Mouse (Mus musculus) lung, adult 18-20 months (tissue): ENCODE data around the gene Yars.

Experiments used
- DNase-seq, 2 experiments: peaks; one replicate each; pipeline ENCODE4 v3.0.0; 2022; ENCODE audit warnings: mixed read lengths in 2 of 2

Yars gene

DNA sequence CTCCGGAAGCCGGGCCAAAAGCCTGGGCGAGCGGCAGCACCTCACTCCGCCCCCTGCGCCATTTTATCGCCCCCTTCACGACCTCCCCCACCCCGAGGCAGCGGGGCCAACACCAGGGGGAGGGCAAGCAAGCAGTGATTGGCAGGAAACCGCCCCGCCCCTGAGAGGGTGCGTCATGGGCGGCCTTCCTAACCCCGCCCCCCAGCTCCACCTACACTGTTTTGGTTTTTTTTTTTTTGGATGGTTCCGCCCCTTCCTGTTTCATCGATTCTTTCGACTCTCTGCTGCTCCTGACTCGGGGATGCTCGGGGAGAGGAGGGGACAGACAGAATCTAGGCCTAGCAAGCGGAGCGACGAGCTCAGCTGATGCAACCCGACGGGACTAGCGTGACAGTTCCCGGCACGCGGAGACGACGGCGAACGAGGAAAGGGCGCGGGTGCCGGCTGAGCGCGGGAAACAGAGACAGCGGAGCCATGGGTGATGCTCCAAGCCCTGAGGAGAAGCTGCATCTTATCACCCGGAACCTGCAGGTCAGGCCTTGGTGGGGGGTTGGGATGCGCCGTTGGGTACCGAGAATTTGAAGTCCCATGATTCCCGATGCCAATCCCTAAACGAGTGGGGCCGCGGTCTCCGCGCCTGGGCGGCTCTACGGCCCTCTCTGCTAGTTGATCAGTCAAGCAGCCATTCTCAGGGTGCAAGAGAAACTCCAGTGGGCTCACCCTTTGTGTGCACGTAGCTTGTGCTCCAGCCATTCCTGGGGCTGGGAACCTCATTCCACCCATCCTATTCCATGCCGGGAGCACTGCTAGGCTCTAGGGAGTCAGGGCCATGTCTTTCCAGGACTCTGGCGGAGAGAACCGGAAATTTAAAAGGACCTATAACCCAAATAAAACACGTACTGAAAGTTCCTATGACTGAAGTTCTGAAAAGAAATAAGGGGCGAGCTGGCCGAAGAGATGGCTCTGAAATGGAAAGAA, at the start of gene Yars, which contains the start of gene S100pbp:
Yars (plus strand) TSS at position 219 of the 978 bp plus-strand sequence.
S100pbp (minus strand) TSS at position 186 of the 978 bp plus-strand sequence.
- DNase-seq, result peak; percentile 96 to 98

DNA sequence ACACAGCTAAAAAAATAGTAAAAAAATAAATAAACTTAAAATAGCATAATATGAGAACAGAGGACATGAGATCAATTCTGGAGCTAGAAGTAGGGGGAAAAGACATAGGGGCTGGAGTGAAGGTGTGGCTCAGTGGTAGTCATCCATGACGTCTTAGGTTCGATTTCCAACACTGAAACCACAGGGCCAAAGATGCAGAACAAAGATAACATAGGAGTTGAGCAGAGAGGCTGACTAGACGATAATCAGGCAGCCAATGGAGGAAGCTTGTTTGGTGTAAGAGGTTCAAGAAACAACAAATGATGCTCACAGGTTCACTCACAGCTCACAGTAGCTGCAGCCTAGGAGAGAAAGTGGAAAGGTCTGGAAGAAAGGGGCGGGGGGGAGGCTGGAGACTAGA, 48.8 kb upstream of the Yars start:
- no peak for DNase-seq

DNA sequence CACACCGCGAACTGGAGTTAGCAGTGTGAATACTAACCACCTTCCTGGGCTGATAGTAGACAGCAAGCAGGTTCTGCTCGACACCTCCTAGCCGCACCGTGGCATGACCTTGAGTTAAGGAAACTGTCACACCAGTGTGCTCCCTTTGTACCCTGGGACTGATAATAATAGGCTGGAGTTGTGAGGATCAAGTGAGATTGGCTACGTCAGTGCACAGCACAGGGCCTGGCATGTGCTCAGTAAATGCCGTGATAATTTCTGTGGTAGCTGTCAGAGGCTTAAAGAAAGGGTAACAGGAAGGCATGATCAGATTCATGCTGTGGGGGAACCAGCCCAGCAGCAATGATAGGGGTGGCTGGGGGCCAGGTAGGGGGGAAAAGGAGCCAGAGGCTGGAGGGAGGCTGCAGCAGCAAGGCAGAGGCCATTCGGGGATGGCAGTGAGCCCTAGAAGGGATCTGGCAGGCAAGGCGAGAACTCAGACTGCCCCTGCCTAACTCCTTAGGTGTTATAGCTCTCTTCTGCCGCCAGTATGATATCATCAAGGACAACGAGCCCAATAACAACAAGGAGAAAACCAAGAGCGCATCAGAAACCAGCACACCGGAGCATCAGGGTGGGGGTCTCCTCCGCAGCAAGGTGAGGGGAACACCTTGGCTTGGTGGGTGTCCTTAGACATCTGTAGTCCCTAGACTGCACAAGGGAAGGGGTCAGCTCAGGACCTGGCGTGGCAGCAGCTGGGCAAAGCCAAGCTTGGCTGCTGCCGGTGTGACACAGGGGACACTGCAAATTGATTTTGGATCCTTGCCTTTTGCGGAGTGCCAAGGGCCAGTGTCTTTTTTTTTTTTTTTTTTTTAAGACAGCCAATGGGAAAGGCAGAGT, 47.8 kb upstream of the Yars start:
- no peak for DNase-seq

DNA sequence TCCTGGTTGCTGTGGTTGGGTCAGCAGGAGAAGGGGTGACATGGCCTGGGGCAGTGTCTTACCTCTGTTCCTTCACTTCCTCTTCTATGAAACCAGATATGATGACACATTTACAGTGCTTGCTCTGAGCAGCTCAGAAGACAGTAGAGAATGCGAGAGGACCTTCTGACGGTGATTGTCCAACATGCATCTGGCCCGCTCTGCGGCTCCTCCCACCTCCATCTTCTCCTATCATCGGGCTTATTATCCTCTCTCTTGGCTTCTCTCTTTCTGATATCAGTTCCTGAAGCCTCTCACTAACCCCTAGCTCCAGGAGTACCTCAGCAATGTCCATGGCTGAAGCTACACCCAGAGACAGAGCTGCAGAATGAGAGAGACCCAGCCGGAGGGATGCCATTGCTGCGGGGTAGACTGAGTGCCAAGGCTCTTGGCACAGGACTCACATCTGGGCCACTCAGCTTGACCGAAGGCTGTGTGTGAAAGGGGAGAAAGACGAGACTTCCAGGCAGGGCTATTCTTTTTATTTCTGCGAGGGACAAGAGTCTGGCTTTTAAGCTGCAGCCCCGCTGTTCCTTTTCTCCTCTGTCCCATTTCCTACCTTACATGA, 47.0 kb upstream of the Yars start:
- no peak for DNase-seq

DNA sequence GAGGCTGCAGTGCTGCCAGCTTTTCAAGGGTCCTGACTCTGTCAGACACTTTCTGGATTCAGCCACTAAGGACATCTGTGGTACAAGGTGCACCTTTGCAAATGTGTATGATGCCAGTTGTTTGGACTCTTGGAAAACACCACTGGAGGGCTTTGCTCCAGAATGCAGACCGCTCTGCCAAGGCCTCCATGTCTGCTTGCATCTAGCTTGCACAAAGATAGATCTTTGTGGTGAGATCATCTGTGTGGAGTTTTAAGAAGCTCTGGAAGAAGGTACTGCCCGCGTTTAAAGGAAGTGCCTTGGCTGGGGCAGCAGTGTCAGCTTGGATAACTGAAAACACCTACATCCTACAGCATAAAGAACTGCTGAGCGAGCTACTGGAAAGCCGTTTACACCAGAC, 46.1 kb upstream of the Yars start:
- no peak for DNase-seq

DNA sequence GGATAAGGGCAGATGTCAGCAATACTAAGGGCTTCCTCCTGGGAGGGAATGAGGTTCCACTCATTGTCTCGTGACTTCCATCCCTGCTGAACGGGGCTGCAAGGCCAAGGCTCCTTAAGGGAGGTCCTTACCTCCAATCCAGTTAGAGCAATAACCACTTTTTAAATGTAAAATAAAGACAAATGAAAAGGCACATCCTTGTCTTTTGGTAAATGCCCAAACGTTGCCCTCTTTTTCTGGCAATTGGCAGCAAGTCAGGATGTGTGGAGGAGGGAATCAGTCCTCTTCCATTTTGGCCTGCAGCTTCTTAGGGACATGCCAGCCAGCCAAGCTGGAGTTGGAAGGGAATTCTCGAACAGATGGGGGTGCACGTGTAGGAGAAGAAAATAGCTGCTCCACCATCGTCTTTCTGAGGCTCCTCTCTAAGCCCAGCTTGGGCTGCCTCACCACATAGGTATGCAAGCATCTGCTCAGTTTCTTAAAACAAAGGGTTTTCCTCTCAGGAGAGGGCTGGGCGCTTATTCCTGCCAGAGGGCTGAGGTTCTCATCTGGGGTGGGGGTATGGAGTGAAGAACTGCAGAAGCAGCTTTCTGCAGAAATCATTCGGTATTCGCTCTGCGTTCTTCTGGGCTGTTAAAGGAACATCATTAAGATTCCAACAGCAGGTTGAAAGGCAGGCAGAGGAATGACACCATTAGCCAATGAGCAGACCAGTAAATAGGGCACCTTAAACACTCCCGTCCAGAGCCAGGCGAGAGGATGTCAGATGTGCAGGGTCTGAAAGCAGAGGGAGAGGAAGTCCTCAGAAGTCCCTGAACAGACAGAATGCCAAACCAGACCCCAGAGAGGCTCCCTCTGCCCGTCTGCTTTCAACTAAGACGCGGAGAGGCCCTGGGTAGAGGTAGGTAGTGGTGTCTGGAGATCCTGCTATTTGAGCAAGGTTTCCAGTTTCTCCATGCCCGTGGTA, 44.9 kb upstream of the Yars start:
- DNase-seq, result peak in 1 of 2 experiments; percentile 1

DNA sequence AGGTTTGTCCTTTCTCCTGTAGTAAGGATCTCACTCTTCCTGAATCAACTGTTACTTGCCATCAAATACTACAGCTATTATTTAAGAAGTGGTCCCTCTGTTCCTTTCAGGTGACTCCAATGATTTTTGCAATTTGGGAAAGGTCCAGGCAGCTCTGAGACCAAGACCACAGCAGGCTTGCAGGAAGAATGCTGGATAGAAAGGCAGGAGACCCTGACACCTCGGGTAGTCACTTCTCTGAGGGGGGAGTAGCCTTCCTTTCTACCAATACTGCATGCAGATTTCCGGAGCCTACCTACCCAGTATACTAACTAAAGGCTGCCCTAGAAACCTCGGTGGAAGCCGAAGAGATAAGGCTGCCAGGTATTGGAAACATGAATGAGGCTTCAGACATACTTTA, 44.1 kb upstream of the Yars start:
- DNase-seq, result peak in 1 of 2 experiments; percentile 1

DNA sequence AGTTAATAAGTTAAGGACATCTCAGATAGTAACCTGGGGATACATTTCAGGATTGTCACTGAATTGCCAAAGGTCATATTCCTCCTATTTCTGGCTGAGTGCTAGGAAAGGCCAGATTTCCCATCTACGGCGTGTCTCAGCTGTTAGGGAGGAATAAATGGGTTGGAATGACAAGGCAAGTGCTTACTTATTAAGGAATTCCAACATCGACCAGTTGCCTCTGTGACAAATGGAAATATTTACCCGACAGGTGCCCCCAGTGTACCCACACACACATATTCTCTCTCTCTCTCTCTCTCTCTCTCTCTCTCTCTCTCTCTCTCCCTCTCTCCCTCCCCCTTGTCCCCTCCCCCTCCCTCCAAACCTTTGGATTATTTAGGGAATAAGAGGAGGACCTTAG, 43.6 kb upstream of the Yars start:
- DNase-seq, result no peak

DNA sequence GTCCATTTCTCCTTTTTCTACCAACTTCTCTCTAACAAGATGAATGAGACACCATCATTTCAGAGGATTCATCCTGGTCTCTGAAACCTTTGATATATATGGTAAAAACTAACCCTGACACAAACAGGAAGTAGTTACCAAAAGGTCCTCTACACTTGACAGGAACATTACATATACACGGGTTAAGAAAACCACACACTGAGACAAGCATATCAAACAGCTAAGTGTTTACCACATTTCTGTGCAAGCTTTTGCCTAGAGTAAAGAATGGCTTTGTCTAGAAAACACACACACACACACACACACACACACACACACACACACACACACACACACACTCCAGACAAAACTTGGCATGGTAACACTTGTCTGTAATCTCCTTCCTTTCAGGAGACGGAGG, 43.2 kb upstream of the Yars start:
- DNase-seq, result no peak

DNA sequence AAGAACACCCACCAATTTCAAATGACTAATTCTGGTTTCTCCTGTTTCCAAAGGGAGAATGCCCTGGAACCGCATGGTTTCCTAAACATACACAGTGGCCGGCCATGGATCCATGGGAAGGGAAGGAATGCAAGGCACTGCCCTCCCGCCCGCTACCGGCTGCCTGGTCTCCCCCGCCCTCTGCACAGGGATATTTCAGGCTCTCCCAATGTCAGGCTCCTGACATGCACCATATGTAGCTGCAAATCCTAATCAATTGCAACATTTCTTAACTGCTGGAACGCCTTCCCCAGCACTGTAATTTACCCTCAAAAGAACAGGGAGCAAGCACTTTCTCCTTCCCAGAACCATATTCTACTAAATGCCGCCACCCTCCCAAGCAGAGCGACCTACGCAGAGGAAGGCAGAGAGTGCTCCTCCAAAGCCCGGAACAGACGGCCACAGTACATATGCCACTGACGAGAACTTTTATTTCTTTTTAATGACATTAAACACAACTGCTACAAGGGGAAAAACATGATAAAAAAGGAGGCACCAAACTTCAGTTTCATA, 41.9 kb upstream of the Yars start:
- DNase-seq, result peak in 1 of 2 experiments; percentile 36

DNA sequence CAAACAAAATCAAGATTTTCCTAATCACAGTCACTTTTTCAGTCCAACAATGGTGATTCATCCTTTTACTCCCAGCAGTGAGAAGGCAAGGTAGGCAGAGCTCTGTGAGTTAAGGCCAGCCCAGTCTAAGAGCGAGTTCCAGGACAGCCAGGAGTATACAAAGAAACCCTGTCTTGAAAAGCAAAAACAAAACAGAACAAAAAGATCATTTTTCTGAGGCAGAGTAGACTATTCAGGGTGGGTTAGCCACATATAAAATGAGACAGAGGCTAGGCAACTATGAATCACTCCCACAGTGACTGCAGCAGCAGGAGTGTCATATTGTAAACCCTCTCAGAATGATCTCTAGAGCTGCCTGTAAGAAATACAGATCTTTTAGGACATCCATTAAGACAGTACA, 40.2 kb upstream of the Yars start:
- DNase-seq, result no peak

DNA sequence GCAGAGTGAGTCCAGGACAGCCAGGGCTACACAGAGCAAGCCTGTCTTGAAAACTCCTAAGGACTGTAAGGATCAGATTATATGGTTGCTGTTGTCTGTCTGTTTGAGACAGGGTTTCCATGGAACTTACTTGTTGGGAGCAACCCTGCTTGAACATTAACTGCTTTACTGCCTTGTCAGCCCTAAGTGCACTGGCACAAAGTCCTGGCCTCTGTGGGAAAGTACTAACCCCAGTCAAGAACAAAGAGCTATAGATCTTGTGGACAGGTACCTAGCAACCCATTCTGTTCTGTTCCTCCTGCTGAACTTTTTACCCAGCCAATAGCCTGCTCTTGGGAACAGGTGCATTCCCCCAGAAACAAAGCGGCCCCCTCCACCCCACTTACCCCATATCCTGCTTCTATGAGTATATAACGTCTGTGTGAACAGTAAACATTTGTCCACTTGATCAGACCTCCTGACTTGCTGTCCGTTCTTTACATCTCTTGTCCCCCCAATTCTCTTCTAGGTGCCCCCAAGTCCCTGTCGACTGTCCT, 38.2 kb upstream of the Yars start:
- no peak for DNase-seq

DNA sequence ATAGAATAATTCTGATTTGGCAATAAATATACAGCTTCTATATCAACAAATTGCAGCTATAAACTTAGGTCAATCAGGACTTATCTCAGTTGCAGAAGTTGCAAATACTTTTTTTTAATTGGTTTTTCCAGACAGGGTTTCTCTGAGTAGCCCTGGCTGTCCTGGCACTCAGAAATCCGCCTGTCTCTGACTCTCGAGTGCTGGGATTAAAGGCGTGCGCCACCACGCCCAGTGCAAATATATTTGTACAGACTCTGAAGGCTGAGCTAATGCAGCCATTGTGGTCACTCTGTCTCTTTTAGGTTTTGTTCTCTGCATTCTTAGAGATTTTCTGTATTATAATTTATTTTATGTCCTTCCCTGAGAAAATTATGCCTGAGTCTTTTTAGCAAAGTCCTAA, 32.0 kb upstream of the Yars start:
- no peak for DNase-seq

DNA sequence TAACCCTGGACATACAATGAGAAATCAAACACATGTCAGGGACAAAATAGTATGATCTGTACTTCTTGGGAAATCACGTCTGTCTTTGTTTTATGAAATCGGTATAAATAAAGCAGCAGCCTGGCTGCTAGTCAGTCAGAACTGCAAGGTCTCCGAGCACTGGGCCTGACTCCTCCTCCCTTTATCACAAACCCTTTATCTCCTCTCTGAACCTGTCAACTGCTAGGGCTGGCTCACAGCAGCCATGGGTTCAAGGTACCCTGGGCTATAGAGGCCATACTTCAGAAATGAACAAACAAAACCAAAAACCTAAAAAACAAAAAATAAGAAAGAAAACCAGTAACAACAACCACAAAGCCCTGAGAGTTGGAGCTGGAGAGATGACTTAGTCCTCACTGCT, 31.0 kb upstream of the Yars start:
- DNase-seq, result no peak

DNA sequence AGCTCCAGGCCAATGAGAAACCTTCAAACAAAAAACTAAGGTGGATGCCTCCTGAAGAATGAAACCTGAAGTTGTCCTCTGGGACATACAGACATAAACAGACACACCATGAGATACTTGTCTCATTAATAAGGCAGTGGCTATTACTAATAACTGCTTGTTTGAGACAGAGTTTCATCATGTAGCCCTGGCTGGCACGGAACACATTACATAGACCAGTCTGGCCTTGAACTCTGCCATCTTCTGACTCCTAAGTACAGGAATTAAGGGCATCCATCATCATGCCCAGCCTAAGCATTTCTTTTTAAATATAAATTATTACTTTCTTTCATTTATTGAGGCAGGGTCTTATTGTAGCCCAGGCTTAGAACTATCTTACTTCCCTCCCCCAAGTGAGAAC, 28.5 kb upstream of the Yars start:
- no peak for DNase-seq

DNA sequence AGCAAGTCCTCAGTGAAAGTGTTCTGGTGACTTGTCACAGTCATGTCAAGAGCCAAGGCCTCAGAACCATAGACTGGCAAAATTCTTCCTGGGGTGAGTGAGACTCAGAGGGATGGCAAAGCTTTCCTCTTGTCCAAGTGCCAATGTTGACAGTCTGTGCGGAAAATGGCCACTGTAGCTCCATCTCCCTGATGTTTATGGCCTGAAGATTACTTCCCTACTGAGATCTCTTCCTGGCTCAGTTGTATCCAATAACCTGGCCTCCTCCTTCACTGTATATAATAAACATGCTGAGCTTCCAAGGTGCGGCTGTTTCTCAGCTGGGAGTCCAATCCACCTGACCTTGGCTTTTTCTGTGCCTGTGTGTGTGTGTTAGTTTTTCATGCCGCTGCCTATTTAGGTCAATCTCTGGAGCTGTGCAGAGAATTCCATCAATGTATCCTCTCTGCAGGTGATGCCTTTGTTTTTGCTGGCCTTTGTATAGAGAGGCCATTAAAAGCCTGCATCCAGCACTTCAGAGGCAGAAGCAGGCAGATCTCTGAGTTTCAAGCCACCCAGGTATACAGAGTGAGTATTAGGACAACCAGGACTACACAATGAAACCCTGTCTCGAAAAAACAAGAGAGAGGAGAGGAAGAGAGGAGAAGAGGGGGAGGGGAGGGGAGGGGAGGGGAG, 27.8 kb upstream of the Yars start:
- no peak for DNase-seq

DNA sequence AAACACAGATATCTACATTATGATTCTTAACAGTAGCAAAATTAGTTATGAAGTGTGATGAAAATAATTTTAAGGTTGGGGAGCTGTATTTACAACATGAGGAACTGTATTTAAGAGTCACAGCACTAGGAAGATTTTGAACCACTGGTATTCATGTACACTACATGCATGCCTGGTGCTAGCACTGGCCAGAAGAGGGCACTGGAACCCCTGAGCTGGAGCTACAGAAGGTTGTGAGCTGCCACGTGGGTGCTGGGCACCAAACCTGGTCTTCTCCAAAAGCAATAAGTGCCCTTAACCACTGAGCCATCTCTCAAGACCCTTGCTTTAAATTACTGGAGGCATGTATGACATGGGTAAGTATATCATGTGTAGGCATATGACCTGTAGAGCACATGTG, 17.0 kb upstream of the Yars start:
- DNase-seq, result no peak

DNA sequence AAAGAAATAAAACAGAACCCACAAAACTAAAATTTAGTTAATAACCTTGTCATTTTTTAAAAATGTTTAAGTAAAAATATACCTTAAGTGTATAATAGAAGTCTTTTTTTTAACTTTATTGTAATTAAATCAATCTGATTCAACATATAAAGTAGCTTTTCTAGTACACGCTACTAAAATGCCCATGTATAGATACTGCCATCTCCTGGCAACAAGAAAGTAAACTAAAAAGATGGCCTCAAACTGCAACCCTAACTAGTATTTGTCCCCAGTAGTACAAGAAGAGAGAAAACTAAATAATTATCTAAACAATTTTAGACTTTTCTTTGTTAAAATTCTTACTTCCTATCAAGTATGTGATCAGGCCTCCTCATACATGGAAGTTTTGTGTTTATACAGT, 10.0 kb upstream of the Yars start:
- no peak for DNase-seq

DNA sequence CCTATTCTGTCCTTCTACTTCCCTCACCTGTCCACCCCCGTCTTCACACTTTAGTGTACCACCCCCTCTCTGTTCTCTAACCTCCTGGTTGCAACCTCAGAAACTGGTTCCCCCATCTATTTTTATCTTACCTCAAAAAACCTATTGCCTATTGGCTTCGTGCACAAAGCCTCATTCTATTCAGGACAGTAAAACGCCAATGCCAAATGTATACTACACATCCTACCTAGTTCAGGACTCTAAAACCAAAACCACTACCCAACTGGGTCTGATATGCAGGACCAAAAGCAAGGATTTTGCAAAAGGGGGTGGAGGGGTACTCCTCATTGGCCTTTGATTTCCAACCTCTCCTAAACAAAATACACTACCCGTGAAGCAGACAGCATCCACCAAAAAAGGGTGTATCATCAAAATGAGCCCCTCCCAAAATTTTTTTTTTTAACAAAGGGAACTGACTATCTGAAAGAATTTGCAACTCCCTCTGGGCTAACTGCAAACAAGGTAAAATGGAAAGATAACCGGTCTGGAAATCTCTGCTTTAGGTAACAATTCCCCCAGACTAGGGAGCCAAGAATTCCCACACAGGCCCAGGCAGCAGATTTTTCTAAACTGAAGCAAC, 1.4 kb upstream of the Yars start:
- no peak for DNase-seq
